Mouse (Mus musculus): ENCODE results near the gene Lztr1.

Lztr1 gene

GRCm38 (mm10) chr16:17508546-17509239 is at the start of gene Lztr1:
Lztr1 (plus strand) TSS chr16:17508688.
- peak; percentile 81 for DNase-seq (ENCODE audit: low read depth)

- DNase-seq (ENCODE audit: low read depth), result peak; percentile 58
Observed at GRCm38 (mm10) chr16:17460254-17460653, 48.2 kb upstream of the Lztr1 start.

DNA sequence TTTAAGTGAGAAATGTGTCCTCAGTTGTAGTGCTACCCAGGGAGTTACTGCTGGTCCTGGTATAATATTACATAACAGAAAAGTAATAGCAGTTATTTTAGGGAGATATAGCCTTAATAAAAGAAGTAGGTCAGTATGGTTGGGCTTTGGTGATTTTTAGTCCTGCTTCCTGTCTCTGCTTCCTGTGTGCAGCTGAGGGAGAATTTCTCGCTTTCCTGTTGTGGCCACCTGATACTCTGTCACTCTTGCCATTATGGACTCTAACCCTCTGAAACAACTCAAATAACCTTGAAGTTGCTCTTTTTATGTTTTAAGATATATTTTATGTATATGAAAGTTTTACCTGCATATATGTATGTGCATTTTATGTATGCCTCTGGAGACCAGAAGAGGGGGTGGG is 46.9 kb upstream of the Lztr1 start:
- DNase-seq (ENCODE audit: low read depth), result no peak

DNA sequence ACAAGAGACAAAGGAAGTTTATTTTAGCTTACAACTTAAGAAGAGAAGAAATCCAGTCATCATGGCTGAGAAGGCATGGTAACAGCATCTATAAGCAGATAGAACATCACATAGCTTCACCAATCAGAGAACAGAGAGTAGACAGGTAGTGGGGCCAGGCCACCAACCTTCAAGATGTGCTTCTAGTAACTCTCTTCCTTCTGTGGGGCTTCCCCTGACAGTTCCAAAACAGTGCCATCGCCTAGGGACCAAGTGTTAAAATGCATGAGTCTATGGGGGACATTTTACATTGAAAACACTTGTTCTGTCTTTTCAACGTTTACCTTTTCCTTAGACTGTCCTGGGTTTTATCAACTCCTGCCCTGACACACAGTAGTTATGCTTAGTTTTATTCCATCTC is 45.3 kb upstream of the Lztr1 start:
- no peak for DNase-seq (ENCODE audit: low read depth)

DNA sequence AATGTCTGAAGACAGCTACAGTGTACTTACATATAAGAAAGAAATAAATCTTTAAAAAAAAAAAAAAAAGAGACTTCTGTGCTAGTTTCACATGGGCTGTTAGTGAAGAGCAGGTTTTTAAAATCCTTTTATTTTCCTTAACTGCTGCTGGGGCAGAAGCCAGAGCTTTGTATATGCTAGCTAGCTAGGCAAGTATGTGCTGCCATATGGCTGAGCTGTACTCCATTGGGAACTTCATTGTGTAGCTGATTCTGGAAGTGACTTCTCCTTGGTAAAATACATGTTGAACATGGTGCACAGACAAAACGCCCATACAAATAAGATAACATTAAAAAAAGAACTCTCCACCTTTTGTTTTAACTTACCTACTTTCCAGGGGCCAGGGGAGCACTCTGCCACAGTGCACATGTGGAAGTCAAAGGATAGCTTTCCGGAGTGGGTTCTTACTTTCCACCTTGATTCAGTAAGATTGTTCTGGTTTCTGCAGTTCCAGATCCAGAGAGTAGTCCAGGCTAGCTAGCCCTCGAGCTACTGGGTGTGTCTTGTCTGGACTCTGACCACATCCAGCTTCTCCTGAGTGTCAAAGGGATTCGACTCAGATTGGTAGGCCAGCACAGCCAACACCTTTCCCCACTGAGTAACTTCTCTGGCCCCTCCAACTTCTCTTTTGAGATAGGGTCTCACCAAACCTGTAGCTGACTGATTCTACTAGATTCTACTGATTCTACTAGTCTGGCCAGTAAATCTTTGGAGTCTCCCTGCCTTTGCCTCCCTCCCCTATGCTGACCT is 41.4 kb upstream of the Lztr1 start:
- DNase-seq (ENCODE audit: low read depth), result no peak

GRCm38 (mm10) chr16:17472498-17472897 is 36.0 kb upstream of the Lztr1 start:
- DNase-seq (ENCODE audit: low read depth), result no peak

DNA sequence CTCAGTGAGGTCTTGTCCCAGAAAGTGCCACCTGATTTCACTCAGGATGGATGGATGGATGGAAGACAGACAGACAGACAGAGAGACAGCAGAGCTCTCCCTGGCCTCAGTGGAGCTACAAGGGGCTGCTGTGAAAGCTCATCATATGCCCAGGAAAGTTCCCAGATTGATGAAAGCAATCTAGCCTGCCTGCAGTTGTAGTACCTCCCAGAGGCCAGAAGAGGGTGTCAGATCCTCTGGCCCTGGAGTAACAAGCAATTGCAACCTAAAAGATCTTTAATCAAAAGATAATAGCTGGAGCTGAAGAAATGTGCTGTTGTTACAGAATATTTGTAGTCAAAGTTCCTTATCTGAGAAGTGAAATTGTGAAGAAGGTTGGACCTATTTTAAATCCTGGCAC is 34.4 kb upstream of the Lztr1 start:
- peak; percentile 46 for DNase-seq (ENCODE audit: low read depth)

- no peak for DNase-seq (ENCODE audit: low read depth)
Observed at GRCm38 (mm10) chr16:17474761-17475160, 33.7 kb upstream of the Lztr1 start.

- no peak for DNase-seq (ENCODE audit: low read depth)
Observed at GRCm38 (mm10) chr16:17475326-17475725, 33.2 kb upstream of the Lztr1 start.

DNA sequence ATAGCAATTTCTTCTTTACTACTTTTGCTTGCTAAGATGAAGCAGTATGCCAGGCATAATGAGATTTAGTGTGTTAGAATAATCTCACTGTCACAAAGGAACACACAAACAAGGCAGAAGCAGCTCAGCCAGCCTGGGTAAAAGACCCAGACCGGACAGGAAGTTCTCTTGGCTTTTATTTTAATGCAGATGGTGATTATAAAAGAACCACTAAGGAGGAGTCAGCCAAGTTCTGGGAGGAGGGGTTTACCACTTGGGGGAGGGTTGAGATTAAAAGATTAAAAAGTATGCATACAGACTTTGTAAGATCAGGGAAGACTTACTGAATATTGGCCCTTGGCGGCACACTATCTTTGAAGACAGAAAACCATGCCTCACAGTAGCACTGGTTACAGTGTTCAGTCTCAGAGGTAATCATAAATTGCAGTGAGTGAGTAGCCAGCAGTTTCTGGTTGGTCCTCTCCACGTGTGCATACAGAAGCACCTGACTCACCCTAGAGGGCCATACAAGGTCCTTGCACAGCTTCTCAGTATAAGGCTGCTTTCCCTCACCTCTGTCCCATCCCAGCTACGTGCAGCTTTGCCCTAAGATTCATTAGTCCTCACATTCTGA is 30.1 kb upstream of the Lztr1 start:
- no peak for DNase-seq (ENCODE audit: low read depth)

GRCm38 (mm10) chr16:17481465-17481864 is 27.0 kb upstream of the Lztr1 start:
- DNase-seq (ENCODE audit: low read depth), result no peak

DNA sequence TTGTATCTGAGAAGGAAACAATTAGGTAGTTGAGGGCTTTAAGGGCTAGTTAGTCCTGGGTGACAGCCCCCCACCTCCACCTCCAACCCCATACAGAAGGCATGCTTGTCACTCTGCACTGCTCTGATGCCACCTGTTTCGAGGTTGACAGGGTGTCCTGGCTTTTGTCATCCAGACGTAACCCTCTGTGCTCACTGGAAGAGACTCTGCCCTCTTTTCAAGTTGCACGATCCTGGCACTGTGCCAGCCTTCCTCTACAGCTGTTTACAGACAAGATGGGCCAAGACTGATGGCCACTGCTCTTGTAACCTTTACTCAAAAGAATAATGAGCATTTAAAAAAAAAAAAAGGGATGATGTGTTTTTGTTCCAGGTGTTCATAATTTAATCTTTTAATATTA is 22.0 kb upstream of the Lztr1 start:
- no peak for DNase-seq (ENCODE audit: low read depth)

GRCm38 (mm10) chr16:17488478-17489468 is 19.7 kb upstream of the Lztr1 start:
- DNase-seq (ENCODE audit: low read depth), result no peak

DNA sequence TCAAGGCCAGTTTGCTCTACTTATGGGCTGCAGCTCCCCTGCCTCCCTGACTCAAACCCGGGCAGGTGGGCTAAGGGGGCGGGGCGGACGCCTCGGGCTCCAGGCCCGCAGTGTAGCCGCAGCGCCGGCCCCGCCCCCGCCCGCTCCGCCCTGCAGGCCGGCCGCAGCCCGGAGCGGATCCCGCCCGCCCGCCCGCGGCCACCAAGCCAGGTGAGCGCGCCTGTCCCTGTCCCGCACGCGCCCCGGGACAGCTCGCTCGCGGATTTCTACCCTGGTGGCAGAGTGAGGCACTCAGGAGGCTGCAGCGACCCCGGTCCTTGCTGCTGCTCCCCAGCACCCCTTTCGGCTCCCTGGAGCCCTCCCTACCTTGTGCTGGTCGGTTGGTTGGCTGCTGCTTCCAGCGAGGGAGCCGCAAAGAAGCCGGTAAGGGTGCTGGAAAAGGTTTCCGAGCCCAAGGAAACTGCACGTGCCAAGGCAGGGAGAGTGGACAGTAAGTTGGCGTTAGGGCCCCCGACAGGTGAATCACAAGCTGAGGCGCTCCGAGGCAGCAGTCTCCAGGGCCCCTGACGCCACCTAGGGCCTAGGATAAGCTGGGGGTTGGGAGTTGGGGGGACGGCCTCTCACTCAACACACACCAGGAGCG is 18.9 kb upstream of the Lztr1 start, which contains the start of gene Aifm3:
TSS of gene Aifm3 (plus strand) at position 143 of the 643 bp plus-strand sequence.
- no peak for DNase-seq (ENCODE audit: low read depth)

DNA sequence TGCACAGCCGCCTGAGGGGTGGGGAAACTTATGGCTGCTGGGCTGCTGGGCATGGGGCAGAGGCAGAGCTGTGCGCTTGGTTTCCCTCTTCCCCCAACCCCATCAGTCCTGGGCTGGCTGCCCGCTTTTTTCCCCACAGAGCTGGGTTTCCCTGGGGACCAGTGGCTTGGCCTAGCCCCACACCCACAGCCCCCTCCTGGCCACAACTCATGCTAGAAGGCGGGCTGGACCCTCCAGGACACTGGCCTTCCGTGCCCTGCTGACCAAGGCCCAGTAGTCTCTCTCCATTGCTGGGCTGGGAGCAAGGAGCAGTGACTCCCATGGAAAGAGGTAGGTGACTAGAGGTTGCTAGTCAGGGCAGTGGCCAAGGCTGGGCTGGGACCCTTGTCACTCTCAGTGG is 17.3 kb upstream of the Lztr1 start:
- no peak for DNase-seq (ENCODE audit: low read depth)

DNA sequence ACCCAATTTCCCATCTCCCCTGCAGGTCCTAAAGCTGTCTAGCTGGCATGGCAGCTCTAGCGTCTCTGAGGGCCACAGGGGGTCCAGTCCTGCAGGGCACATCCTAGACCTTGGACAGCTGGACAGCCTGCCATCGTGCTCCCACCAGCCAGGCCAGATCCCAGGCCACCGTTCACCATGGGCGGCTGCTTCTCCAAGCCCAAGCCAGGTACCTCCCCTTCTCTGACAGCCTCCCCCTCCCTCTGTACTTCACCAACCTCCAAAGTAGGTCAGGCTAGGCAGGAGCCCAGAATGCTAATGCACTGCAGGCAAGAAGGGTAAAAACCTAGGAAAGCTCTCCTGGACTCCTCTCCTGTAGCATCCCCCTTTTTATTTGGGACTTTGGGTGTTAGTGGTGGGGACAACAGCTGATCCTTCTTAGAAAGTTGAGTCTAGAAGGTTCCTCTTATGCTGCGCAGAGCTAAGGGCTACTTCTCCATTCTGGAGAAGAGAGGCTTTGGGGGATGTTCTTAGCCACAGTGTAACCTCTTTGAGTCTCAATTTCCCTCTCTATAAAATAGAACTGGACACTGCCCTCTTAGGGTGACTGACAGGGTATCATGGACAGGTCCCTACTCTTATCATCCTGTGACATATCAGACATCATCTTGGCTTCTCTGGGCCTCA is 16.5 kb upstream of the Lztr1 start:
- no peak for DNase-seq (ENCODE audit: low read depth)

GRCm38 (mm10) chr16:17496499-17497305 is 11.8 kb upstream of the Lztr1 start:
- no peak for DNase-seq (ENCODE audit: low read depth)

DNA sequence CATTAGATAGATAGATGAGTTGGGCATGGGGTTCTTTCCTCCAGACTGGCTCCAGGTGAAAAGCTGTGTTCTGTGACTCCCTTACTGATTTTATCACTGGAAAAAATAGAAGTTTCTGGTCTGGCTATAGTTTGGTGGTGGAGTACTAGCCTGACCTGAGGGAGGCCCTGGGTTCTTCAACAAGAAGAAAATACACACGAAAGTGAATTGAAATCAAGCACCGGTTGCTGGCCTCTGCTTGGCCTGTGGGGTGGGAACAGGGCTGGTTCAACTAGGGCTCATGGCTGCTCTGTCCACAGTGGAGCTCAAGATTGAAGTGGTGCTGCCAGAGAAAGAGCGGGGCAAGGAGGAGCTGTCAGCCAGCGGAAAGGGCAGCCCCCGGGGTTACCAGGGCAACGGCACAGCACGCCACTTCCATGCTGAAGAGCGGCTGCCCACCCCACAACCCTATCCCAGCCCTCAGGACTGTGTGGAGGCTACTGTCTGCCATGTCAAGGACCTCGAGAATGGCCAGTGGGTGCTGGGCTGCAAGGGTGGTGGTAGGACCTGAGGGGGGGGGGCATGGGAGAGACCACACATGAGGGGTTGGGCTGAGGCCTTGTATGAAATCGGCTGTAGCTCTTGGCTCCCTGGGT is 9.1 kb upstream of the Lztr1 start:
- DNase-seq (ENCODE audit: low read depth), result no peak

DNA sequence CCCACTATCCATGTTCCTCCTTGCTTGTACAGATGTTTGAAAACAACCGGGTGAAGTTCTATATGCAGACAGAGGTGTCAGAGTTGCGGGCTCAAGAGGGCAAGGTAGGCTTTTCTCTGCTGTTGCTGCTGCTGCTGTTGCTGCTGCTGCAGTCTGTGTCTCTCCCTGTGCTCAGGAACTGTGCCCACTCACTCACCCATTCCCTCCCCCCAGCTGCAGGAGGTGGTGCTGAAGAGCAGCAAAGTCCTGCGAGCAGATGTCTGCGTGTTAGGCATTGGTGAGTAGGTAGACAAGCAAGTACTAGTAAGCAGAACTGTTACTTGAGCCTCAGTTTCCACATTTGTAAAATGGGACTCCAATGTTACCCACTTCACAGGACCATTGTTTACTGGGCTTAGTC is 5.8 kb upstream of the Lztr1 start:
- no peak for DNase-seq (ENCODE audit: low read depth)

Data from c-Kit-positive CD71-positive TER-119-negative erythroid progenitor cells, embryonic 14.5 days (primary cell).